Mouse (Mus musculus): Measurements from ENCODE around the gene Aldh3b2. TPM values are rescaled to one million over a fixed set of nuclear protein-coding genes. Genes with fewer than 3 reads are reported as not detected.
A peak's percentile ranks its signal among the peaks of the same experiment; 100 is the strongest.

Gene Aldh3b2
- polyA plus RNA-seq (2016; fragmentation: Nextera tagmentation; extraction: Ambion mirVana) = 0.14 and 0.22 TPM in 2 replicates

DNA sequence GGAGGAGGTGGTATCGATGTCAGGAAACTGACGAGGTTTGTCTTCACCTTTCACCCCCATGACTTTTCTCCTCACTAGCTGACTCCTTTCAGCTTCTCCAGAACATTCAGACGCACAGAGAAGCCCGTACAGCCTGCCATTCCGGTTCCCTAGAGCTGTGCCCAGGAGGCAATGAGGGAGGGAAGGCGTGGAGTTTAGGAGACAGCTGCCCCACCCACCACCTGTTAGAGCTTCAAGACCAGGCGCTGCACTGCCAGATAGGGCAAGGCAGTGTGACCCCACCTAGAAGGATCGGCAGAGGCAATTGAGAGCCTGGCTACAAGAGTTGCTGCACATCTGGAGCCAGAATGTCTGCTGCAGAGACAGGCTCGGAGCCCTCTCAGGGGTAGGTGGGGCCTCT, at the start of gene Aldh3b2:
Aldh3b2 (plus strand) TSS at position 100 of the 400 bp plus-strand sequence.
- H3K27me3 ChIP-seq (replicated peaks) = peaks cover 28% of the 10 kb centered on the region
- H3K4me1 ChIP-seq = peaks cover 25% of the 10 kb centered on the region
- no peaks in the 10 kb centered on the region for H3K36me3 ChIP-seq
- H3K4me3 ChIP-seq = no peak within 1 kb of the TSS
- 31% methylated on average over 9 of the region's 9 CpGs for WGBS (ENCODE audit: insufficient replicate concordance)
- H3K27ac ChIP-seq = no peak within 1 kb of the TSS
- H3K4me2 ChIP-seq = peak within 1 kb of the TSS; percentile 32
- ATAC-seq = peak; percentile 86
- H3K9ac ChIP-seq = 0 out of 2 replicates have a peak within 1 kb of the TSS, but pooled peaks have one; percentile 22
- H3K9me3 ChIP-seq (replicated peaks) = no peaks in the 10 kb centered on the region

DNA sequence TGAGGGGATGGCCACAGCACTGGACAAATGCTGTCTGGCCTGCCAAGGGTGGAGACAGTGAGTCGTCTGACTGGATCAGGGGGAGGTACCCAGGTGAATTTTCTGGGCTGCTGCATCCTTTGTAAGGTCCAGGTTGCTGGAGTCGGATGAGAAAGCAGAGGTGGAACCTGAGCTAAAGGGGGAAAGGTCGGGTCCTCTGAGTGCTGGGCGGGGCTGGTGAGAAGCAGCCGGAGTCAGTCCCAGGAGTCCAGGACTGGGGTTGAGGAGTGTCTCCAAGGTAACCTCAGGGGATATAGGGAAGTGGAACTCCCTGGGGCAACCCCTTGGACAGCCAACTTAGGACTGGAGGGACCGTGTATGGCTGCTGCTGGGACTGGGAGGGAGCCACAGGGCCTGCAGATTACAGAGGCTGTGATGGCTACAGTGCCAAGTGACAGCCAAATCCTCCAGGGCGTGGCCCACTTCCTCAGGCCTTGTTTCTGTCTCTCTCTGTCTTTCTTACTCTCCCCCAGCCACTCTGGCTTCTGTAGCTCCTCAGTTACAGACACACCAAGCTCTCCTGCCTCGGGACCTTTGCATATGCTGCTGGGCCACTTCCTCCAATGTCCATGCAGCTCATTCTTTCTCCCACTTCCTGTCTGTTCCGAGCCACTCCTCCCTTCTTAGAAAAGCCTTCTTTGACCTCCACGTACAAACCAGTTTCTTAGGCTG, 49.3 kb upstream of the Aldh3b2 start:
- H3K27me3 ChIP-seq (replicated peaks) = no peaks in the 10 kb centered on the region; the same call in 1 of the 2 replicates
- no peak for ATAC-seq
- H3K4me1 ChIP-seq = peaks cover 29% of the 10 kb centered on the region
- no peak overlapping the region for H3K4me3 ChIP-seq
- H3K4me2 ChIP-seq = no peak overlapping the region
- H3K9ac ChIP-seq = no peak overlapping the region
- no peak overlapping the region for H3K27ac ChIP-seq
- no peaks in the 10 kb centered on the region for H3K9me3 ChIP-seq (replicated peaks)
- 42% methylated on average over 10 of the region's 10 CpGs for WGBS (ENCODE audit: insufficient replicate concordance)
- no peaks in the 10 kb centered on the region for H3K36me3 ChIP-seq

DNA sequence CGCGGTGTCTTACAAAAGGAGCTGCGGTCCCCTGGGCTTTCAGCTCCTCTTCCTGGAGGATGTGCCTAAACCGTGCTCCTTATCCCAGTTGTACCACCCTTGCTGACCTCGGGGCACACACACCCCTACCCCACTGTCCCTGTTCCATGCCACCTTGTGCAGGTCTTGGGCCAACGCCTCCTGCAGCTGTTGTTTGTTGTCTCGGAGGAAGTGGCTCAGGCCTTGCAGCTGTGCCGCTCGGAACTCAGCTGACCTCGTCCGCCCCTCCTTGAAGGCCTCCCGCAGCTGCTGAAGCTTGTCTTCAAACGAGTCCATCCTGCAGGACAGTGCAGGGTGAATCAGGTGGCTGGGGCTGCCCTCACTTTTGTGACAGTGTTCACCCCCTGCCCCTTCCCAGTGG, 48.5 kb upstream of the Aldh3b2 start:
- WGBS (ENCODE audit: insufficient replicate concordance) = 54% methylated on average over 13 of the region's 13 CpGs
- H3K4me2 ChIP-seq = no peak overlapping the region
- H3K9ac ChIP-seq = no peak overlapping the region
- H3K4me3 ChIP-seq = no peak overlapping the region
- no peak overlapping the region for H3K27ac ChIP-seq
- H3K9me3 ChIP-seq (replicated peaks) = no peaks in the 10 kb centered on the region
- peaks cover 29% of the 10 kb centered on the region for H3K4me1 ChIP-seq
- ATAC-seq = no peak
- no peaks in the 10 kb centered on the region for H3K36me3 ChIP-seq
- no peaks in the 10 kb centered on the region; the same call in 1 of the 2 replicates for H3K27me3 ChIP-seq (replicated peaks)

DNA sequence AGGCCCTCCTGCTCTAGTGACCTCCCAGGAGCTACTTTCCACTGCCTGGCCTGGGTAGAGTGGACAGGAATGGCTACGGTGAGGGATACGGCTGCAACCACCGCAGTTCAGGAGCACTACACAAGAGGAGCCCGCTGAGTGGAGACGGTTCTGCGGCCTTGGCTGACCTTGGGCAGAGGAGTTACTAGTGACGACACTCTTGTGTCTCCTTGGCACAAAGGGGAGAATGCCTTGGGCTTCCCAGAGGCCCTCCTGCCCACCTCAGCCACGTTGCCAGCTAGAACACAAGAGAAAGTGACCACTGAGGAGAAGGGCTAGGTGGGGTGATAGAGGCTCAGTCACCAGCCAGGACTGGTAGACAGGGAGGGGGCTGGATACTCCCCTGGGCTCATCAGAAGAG, 47.9 kb upstream of the Aldh3b2 start:
- ATAC-seq = no peak
- 76% methylated on average over 8 of the region's 8 CpGs for WGBS (ENCODE audit: insufficient replicate concordance)
- Histone ChIP-seq H3K27ac (no peak overlapping the region; the same call in 1 of the 2 replicates), H3K36me3 (no peaks in the 10 kb centered on the region), H3K9me3 (replicated peaks) (no peaks in the 10 kb centered on the region), H3K4me1 (peaks cover 33% of the 10 kb centered on the region), H3K4me3 (no peak overlapping the region), H3K4me2 (no peak overlapping the region), H3K27me3 (replicated peaks) (no peaks in the 10 kb centered on the region; the same call in 1 of the 2 replicates), H3K9ac (no peak overlapping the region)

DNA sequence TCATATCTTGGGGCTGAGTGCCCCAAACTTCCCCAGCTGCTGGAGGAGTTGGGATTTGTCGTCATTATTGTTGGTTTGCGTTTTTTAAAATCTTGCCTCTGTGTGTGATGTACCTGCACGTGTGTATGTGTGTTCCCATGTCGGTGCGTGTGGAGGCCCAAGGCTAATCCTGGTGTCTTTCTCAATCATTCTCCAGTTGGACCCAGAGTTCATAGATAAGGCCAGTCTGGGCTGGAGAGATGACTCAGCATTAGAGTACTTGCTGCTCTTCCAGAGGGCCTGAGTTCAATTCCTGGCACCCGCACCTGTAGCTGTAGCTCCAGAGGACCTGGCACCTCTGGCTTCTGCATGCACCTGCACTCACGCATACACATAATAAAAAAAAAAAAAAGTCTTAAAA, 47.3 kb upstream of the Aldh3b2 start:
- Histone ChIP-seq H3K4me2 (no peak overlapping the region), H3K4me1 (peaks cover 39% of the 10 kb centered on the region), H3K27ac (no peak overlapping the region), H3K36me3 (no peaks in the 10 kb centered on the region), H3K27me3 (replicated peaks) (peaks cover 5% of the 10 kb centered on the region; the same call in 1 of the 2 replicates), H3K9me3 (replicated peaks) (no peaks in the 10 kb centered on the region), H3K4me3 (no peak overlapping the region), H3K9ac (no peak overlapping the region)
- ATAC-seq = no peak
- 66% methylated on average over 7 of the region's 7 CpGs for WGBS (ENCODE audit: insufficient replicate concordance)

DNA sequence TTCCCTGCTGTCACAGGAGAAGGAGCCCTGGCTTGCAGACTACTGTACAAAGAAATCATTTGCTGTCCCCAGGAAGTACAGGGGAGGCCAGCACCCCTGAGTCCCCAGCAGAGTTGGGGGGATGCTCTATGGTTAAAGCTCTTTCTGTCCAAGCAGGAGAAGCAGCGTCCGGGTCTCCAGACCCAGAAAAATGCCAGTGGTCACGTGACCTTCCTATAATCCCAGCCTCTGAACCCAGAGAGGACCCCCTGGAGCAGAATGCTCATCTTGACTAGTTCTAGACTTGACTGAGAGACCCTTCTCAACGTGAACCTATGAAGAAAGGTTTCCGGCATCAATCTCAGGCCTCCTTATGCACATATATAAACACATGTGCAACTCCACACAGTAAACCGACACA, 46.3 kb upstream of the Aldh3b2 start:
- H3K4me3 ChIP-seq = no peak overlapping the region
- H3K4me1 ChIP-seq = peaks cover 49% of the 10 kb centered on the region
- H3K9ac ChIP-seq = no peak overlapping the region
- H3K27me3 ChIP-seq (replicated peaks) = peaks cover 5% of the 10 kb centered on the region; the same call in 1 of the 2 replicates
- ATAC-seq = no peak
- WGBS (ENCODE audit: insufficient replicate concordance) = 76% methylated on average over 6 of the region's 6 CpGs
- no peak overlapping the region for H3K4me2 ChIP-seq
- no peaks in the 10 kb centered on the region for H3K9me3 ChIP-seq (replicated peaks)
- no peaks in the 10 kb centered on the region for H3K36me3 ChIP-seq
- H3K27ac ChIP-seq = no peak overlapping the region

DNA sequence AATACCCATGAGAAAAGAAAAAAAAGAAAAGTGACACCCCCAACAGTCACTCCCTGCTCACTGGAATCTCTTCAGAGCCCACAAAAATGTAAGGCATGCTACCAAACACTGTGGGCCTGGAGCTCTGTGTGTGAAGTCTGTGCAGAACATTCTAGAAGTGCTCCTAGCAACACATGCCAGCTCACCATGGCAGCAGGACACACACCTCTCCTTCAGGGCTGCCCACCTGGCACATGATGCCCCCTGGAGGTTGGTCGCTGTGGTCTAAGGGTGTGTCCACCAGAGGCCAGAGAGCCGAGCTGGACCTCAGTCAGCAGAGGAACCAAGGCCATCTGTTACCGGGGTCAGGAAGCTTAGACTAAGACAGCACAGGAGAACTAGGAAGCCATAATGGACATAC, 45.8 kb upstream of the Aldh3b2 start:
- peaks cover 49% of the 10 kb centered on the region for H3K4me1 ChIP-seq
- H3K36me3 ChIP-seq = no peaks in the 10 kb centered on the region
- H3K4me3 ChIP-seq = no peak overlapping the region
- ATAC-seq = no peak
- WGBS (ENCODE audit: insufficient replicate concordance) = 52% methylated on average over 3 of the region's 3 CpGs
- no peak overlapping the region for H3K9ac ChIP-seq
- no peak overlapping the region for H3K27ac ChIP-seq
- H3K4me2 ChIP-seq = no peak overlapping the region
- H3K9me3 ChIP-seq (replicated peaks) = no peaks in the 10 kb centered on the region
- H3K27me3 ChIP-seq (replicated peaks) = peaks cover 5% of the 10 kb centered on the region; the same call in 1 of the 2 replicates

DNA sequence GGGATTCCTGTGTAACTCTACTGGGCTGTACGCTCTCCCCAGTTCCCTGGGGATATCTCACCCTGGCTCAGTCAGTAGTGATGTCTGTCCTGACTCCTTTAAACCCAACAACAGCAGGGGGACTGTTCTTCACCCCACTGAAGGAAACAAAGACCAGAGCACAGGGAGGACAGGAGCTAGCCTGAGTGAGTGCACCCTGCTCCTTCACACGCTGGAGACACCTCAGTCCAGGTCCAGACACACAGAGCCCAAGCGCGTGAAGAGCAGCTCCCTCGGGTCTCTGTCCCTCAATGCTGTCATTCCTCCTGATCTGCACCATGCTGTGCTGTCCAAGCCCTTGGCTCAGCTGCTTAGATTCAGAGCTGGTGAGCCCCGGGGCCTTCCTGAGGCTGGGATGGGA, 45.4 kb upstream of the Aldh3b2 start:
- Histone ChIP-seq H3K4me2 (no peak overlapping the region), H3K4me1 (peaks cover 49% of the 10 kb centered on the region), H3K27ac (no peak overlapping the region), H3K9ac (no peak overlapping the region), H3K9me3 (replicated peaks) (no peaks in the 10 kb centered on the region), H3K27me3 (replicated peaks) (peaks cover 5% of the 10 kb centered on the region; the same call in 1 of the 2 replicates), H3K36me3 (no peaks in the 10 kb centered on the region), H3K4me3 (no peak overlapping the region)
- ATAC-seq = no peak
- 62% methylated on average over 6 of the region's 6 CpGs for WGBS (ENCODE audit: insufficient replicate concordance)

DNA sequence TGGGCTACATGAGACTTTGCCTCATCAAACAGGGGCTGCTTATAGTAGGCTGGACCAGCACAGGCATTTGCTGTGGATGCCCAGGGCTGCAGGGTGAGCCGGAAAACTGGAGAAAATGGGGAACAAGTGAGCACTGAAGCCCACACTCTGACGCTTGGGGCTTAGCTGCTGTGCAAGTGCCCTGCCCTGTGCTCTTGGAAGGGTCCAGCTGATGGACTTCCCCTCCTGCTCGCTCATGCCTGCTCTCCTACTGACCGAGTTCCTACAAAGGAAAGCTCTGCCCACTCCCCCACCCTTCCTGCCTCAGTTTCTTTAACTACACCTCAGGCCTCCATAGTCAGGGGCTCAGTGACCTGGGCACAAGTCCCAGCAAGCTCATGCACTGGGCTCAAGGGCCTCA, 44.1 kb upstream of the Aldh3b2 start:
- ATAC-seq = no peak
- no peak overlapping the region for H3K4me3 ChIP-seq
- no peak overlapping the region for H3K4me2 ChIP-seq
- no peak overlapping the region for H3K27ac ChIP-seq
- peaks cover 46% of the 10 kb centered on the region for H3K4me1 ChIP-seq
- no peak overlapping the region for H3K9ac ChIP-seq
- no peaks in the 10 kb centered on the region for H3K36me3 ChIP-seq
- H3K27me3 ChIP-seq (replicated peaks) = peaks cover 5% of the 10 kb centered on the region; the same call in 1 of the 2 replicates
- no peaks in the 10 kb centered on the region for H3K9me3 ChIP-seq (replicated peaks)
- 63% methylated on average over 4 of the region's 4 CpGs for WGBS (ENCODE audit: insufficient replicate concordance)

DNA sequence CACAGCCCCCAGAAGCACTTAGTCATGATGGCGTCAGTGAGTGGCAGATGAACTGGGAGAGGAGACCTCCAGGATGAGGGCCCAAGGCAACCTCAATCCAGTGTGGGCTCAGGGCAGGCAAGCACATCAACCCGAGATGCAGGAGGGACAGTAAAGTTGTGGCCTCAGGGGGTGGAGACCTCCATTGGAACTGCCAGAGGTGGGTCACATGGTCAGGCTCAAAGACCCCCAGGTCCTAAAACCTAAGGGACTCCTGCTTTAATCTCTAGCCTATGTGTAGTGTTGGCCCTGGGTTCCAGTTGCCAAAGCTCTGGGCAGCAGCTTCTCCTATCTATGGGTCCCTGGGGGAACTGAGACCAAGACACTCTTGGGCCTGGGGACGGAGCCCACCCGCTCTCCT, 43.3 kb upstream of the Aldh3b2 start:
- no peak overlapping the region for H3K9ac ChIP-seq
- H3K9me3 ChIP-seq (replicated peaks) = no peaks in the 10 kb centered on the region
- WGBS (ENCODE audit: insufficient replicate concordance) = 60% methylated on average over 4 of the region's 4 CpGs
- H3K36me3 ChIP-seq = no peaks in the 10 kb centered on the region
- H3K27ac ChIP-seq = peak overlapping the region; percentile 45; the same call in 1 of the 2 replicates
- no peak overlapping the region for H3K4me3 ChIP-seq
- ATAC-seq = no peak
- H3K4me2 ChIP-seq = no peak overlapping the region
- H3K27me3 ChIP-seq (replicated peaks) = peaks cover 8% of the 10 kb centered on the region; the same call in 1 of the 2 replicates
- H3K4me1 ChIP-seq = peaks cover 39% of the 10 kb centered on the region

DNA sequence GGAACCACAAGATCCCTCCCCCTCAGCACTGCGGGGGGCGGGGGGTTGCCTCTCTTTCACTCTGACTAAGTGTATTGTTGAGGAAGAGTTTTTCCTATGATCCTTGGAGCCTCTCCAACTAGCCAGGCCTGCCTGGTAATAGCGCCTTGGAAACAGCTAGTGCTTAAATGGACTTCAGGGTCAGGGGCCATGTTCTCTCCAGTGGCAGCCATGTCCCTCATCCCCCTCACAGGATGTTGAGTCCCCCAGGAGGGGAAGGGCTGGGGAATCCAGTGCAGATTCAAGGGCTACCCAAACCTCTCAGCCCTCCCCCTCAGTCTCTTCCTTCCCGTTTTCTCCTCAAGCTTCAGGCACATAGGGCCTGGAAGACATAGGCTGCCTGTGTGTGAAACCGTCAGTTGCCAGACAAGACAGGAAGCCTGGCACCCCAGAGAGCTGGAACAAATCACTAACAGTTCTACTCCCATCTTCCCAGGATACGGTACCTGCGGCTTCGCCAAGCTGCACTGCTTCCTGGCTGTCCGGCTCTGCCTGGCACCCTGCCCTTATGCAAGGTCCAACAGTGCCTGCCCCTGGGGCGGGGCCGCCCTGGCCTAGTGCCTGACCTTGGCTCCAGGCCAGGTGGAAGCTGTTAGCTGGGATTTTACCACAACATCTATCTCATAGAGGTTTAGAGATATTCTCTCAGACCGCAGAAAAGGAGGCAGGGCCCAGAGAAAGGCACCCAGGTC, 42.8 kb upstream of the Aldh3b2 start, which contains the start of gene Aldh3b1:
Aldh3b1 (minus strand) TSS at position 598 of the 731 bp plus-strand sequence.
- peaks cover 14% of the 10 kb centered on the region; the same call in 1 of the 2 replicates for H3K27me3 ChIP-seq (replicated peaks)
- H3K4me3 ChIP-seq = no peak within 1 kb of the TSS
- no peak within 1 kb of the TSS for H3K9ac ChIP-seq
- H3K36me3 ChIP-seq = no peaks in the 10 kb centered on the region
- H3K9me3 ChIP-seq (replicated peaks) = no peaks in the 10 kb centered on the region
- H3K4me1 ChIP-seq = peaks cover 33% of the 10 kb centered on the region
- 35% methylated on average over 12 of the region's 12 CpGs for WGBS (ENCODE audit: insufficient replicate concordance)
- H3K27ac ChIP-seq = peak within 1 kb of the TSS; percentile 45; the same call in 1 of the 2 replicates
- peak; percentile 42; the same call in 1 of the 2 replicates for ATAC-seq
- no peak within 1 kb of the TSS for H3K4me2 ChIP-seq

Data from liver, embryonic 12.5 days (tissue).